Mouse (Mus musculus): ENCODE measurements around the gene Taok3. TPM values are rescaled to one million over a fixed set of nuclear protein-coding genes. Genes with fewer than 3 reads are reported as not detected.
A peak's percentile ranks its signal among the peaks of the same experiment; 100 is the strongest.

Taok3 gene
- total and polyA plus RNA-seq, 3 experiments, result 32.1 to 79.2 TPM; not detected in 1

DNA sequence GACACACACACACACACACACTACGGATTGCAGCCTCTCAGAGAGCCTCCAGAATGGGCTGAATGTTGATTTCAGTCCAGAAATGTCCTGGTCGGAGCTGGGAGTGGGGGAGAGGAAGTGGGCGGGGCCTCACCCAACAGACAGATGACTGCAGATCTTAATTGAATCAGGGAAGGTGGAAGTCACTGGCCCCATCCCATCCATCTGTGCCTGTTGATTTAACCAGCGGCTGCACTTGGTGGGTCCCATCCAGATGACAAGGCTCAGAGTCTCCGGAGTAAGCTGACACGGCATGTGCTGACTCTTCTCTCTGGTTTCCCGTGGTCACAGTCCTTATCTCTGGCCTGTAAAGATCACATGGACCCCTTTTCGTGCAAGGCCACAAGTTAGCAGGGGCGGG is 15.9 kb downstream of the Taok3 start (continued):
- TF ChIP-seq KAT2A (conservative IDR thresholded peaks at IDR 0.05; ENCODE audit: low read depth, low read length), result no peak
- 0 out of 2 replicates have a peak, but pooled peaks have one; percentile 3 for TF ChIP-seq SMC3 (IDR thresholded peaks at IDR 0.05; ENCODE audit: low read depth, low read length)
- peak; percentile 30; the same call in 1 of the 2 replicates for TF ChIP-seq ELF1 (IDR thresholded peaks at IDR 0.05; ENCODE audit: low read depth, low read length)
- TF ChIP-seq GABPA (IDR thresholded peaks at IDR 0.05; ENCODE audit: low read depth, low read length), result no peak
- TF ChIP-seq MAZ (IDR thresholded peaks at IDR 0.05; ENCODE audit: low read depth, low read length), result peak; percentile 47; the same call in 1 of the 2 replicates
- peak; percentile 44; the same call in 1 of the 2 replicates for TF ChIP-seq BHLHE40 (IDR thresholded peaks at IDR 0.05; ENCODE audit: borderline replicate concordance, low read depth, low read length)
- peak; percentile 61 for TF ChIP-seq USF1 (IDR thresholded peaks at IDR 0.05; ENCODE audit: low read depth, low read length)
- TF ChIP-seq NELFE (IDR thresholded peaks at IDR 0.05; ENCODE audit: low read depth, low read length), result peak; percentile 44
- peak; percentile 57; the same call in 1 of the 2 replicates for TF ChIP-seq MXI1 (IDR thresholded peaks at IDR 0.05; ENCODE audit: low read depth, low read length)
- no peak for TF ChIP-seq MYB (IDR thresholded peaks at IDR 0.05; ENCODE audit: low read depth, low read length)
- TF ChIP-seq HCFC1 (IDR thresholded peaks at IDR 0.05; ENCODE audit: low read depth, low read length), result peak; percentile 46; the same call in 1 of the 2 replicates
- no peak for TF ChIP-seq MAFK (IDR thresholded peaks at IDR 0.05; ENCODE audit: borderline replicate concordance, low read depth, low read length)
- no peak for TF ChIP-seq CHD2 (IDR thresholded peaks at IDR 0.05; ENCODE audit: low read length)

DNA sequence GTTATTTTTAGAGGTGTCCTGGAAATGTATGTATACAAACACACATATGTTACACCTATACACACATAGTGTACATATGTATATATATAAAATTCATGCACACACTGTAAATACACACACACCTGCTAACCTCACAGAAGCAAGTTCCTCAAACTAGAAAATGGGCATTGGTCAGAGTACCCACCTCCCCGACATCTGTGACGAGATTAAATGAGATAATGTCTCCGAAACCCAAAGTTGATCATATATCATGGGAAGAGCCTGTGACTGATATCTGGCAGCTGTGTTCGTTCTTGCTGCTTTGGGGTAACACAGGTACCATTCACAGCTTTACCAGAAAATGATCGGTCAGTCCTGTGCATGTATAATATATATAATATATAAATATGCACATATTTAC is 16.6 kb downstream of the Taok3 start:
- Histone ChIP-seq H3K4me3 (ENCODE audit: control insufficient read depth in 1 of 2, insufficient read depth in 1 of 2, low read depth in 2 of 2, low read length in 2 of 2) (peak overlapping the region; percentile 39 to 76), H3K27me3 (ENCODE audit: control insufficient read depth in 1 of 2, insufficient read depth in 2 of 2, low read length in 2 of 2) (no peaks in the 10 kb centered on the region), H3K9me3 (replicated peaks; ENCODE audit: insufficient read depth, low read length) (no peaks in the 10 kb centered on the region), H3K27ac (ENCODE audit: control insufficient read depth, low read depth, low read length) (peak overlapping the region; percentile 91), H3K9ac (ENCODE audit: control insufficient read depth, low read depth, low read length, poor library complexity, severe bottlenecking) (peak overlapping the region; percentile 72), H3K36me3 (ENCODE audit: control insufficient read depth in 1 of 2, insufficient read depth in 2 of 2, low read length in 2 of 2) (peaks cover 0 to 32% of the 10 kb centered on the region in 2 experiments), H3K79me2 (ENCODE audit: control insufficient read depth, insufficient read depth, low read length, poor library complexity) (peaks cover 66% of the 10 kb centered on the region), H3K4me1 (ENCODE audit: control insufficient read depth in 1 of 2, insufficient read depth in 2 of 2, low read length in 2 of 2) (peaks cover 13 to 38% of the 10 kb centered on the region in 2 experiments)
- peak; percentile 44 for DNase-seq (ENCODE audit: low read depth, low spot score)
- TF ChIP-seq SMC3 (IDR thresholded peaks at IDR 0.05; ENCODE audit: low read depth, low read length) (no peak), RCOR1 (IDR thresholded peaks at IDR 0.05; ENCODE audit: low read depth, low read length) (no peak), HCFC1 (IDR thresholded peaks at IDR 0.05; ENCODE audit: low read depth, low read length) (no peak), ZMIZ1 (IDR thresholded peaks at IDR 0.05; ENCODE audit: low read depth, low read length) (no peak), MEF2A (IDR thresholded peaks at IDR 0.05; ENCODE audit: extremely low read depth, insufficient replicate concordance, low read depth, low read length, poor library complexity, severe bottlenecking) (no peak), KAT2A (conservative IDR thresholded peaks at IDR 0.05; ENCODE audit: low read depth, low read length) (no peak), UBTF (IDR thresholded peaks at IDR 0.05; ENCODE audit: borderline replicate concordance, insufficient read depth, low read depth, low read length) (no peak), USF2 (IDR thresholded peaks at IDR 0.05; ENCODE audit: borderline replicate concordance in 1 of 2, insufficient read depth in 1 of 2, low read depth in 1 of 2, low read length in 2 of 2) (no peak), MXI1 (IDR thresholded peaks at IDR 0.05; ENCODE audit: low read depth, low read length) (no peak), MAFK (IDR thresholded peaks at IDR 0.05; ENCODE audit: borderline replicate concordance, low read depth, low read length) (no peak), MAZ (IDR thresholded peaks at IDR 0.05; ENCODE audit: low read depth, low read length) (no peak), NRF1 (IDR thresholded peaks at IDR 0.05; ENCODE audit: insufficient read depth, low read depth, low read length, poor library complexity, severe bottlenecking) (no peak), TBP (IDR thresholded peaks at IDR 0.05; ENCODE audit: low read depth, low read length) (no peak), JUND (IDR thresholded peaks at IDR 0.05; ENCODE audit: low read depth, low read length) (no peak), EP300 (IDR thresholded peaks at IDR 0.05; ENCODE audit: low read depth in 1 of 2, low read length in 2 of 2) (peak; percentile 42; a peak in 2 of 4 replicates), CTCF (IDR thresholded peaks at IDR 0.05 in 2 of 3, conservative IDR thresholded peaks at IDR 0.05 in 1 of 3; ENCODE audit: control insufficient read depth in 1 of 3, insufficient read depth in 1 of 3, low read depth in 2 of 3, low read length in 3 of 3, poor library complexity in 1 of 3, severe bottlenecking in 1 of 3) (no peak), CHD1 (IDR thresholded peaks at IDR 0.05; ENCODE audit: low read depth, low read length) (no peak), SIN3A (IDR thresholded peaks at IDR 0.05; ENCODE audit: low read length) (no peak), E2F4 (IDR thresholded peaks at IDR 0.05; ENCODE audit: borderline replicate concordance, low read depth, low read length) (no peak), NELFE (IDR thresholded peaks at IDR 0.05; ENCODE audit: low read depth, low read length) (no peak), ZC3H11A (IDR thresholded peaks at IDR 0.05; ENCODE audit: low read depth, low read length) (no peak), POLR2AphosphoS5 (IDR thresholded peaks at IDR 0.05; ENCODE audit: borderline replicate concordance, low read depth, low read length) (no peak), MAX (IDR thresholded peaks at IDR 0.05; ENCODE audit: low read length) (no peak), USF1 (IDR thresholded peaks at IDR 0.05; ENCODE audit: low read depth, low read length) (no peak), RAD21 (IDR thresholded peaks at IDR 0.05; ENCODE audit: low read depth, low read length) (no peak), ZKSCAN1 (IDR thresholded peaks at IDR 0.05; ENCODE audit: low read depth, low read length) (no peak), POLR2A (IDR thresholded peaks at IDR 0.05; ENCODE audit: control insufficient read depth in 1 of 2, insufficient read depth in 1 of 2, low read depth in 1 of 2, low read length in 2 of 2, poor library complexity in 1 of 2) (no peak), ETS1 (IDR thresholded peaks at IDR 0.05; ENCODE audit: low read depth, low read length) (peak; percentile 75)
